Mouse (Mus musculus) kidney, postnatal 0 days (tissue): ENCODE results near the gene B4galnt4. TPM values are rescaled to one million over a fixed set of nuclear protein-coding genes. Genes with fewer than 3 reads are reported as not detected.

Experiments used
- ATAC-seq: fragments of 200-750 bp; cut with Nextera tagmentation; replicated peaks from 2 replicates; pipeline ENCODE4 v1.8.0; 2017; ENCODE audit warnings: low read depth, moderate number of reproducible peaks, moderate TSS enrichment, moderate library complexity; ENCODE audit not compliant: low FRiP score
- DNase-seq: peaks from one replicate; pipeline ENCODE4 v3.0.0-alpha.2; 2016; ENCODE audit warnings: low spot score
- H3K27ac ChIP-seq: fragments of 300-500 bp; sonication (generic); 2 replicates; pipeline ENCODE4 v1.5.1; 2014; ENCODE audit warnings: mild to moderate bottlenecking
- H3K27me3 ChIP-seq: fragments of 300-500 bp; sonication (generic); 2 replicates; pipeline ENCODE4 v1.6.1; 2014; ENCODE audit warnings: low read length, mixed read lengths; ENCODE audit not compliant: insufficient read depth
- H3K36me3 ChIP-seq: fragments of 300-500 bp; sonication (generic); 2 replicates; pipeline ENCODE4 v1.6.1; 2014; ENCODE audit warnings: low read length, mixed read lengths; ENCODE audit not compliant: insufficient read depth
- H3K4me1 ChIP-seq: fragments of 300-500 bp; sonication (generic); replicated peaks from 2 replicates; pipeline ENCODE4 v1.6.1; 2014; ENCODE audit warnings: antibody characterized with exemption, low read length, mixed read lengths; ENCODE audit not compliant: insufficient read depth
- H3K4me2 ChIP-seq: fragments of 300-500 bp; sonication (generic); 2 replicates; pipeline ENCODE4 v1.6.1; 2014; ENCODE audit warnings: mild to moderate bottlenecking, low read length, moderate library complexity, mixed read lengths
- H3K4me3 ChIP-seq: fragments of 300-500 bp; sonication (generic); replicated peaks from 2 replicates; pipeline ENCODE4 v1.5.1; 2014; ENCODE audit warnings: low read depth, low read length
- H3K9ac ChIP-seq: fragments of 300-500 bp; sonication (generic); 2 replicates; pipeline ENCODE4 v1.6.1; 2014; ENCODE audit warnings: low read depth, low read length
- H3K9me3 ChIP-seq: fragments of 300-500 bp; sonication (generic); replicated peaks from 2 replicates; pipeline ENCODE4 v1.6.1; 2016; ENCODE audit warnings: low read length, inconsistent platforms, mixed read lengths
- CTCF ChIP-seq: IDR thresholded peaks from 2 replicates; pipeline ENCODE4 v1.5.1; 2016; ENCODE audit warnings: antibody characterized with exemption, low read depth, mild to moderate bottlenecking, moderate library complexity
- WGBS: fragments of 180-500 bp; shearing (Covaris S2); extraction: QIAGEN DNeasy Blood & Tissue Kit; methylation state at CpG from one replicate; pipeline ENCODE4 v1.1.7; 2014; 5-methylcytosine and 5-hydroxymethylcytosine counted together
- polyA plus RNA-seq: library from polyadenylated mRNA; unstranded; fragments of >200 nt; fragmentation: Nextera tagmentation; extraction: Ambion mirVana; gene quantifications from 2 replicates; pipeline ENCODE4 v1.2.1, GENCODE M21; 2015

Gene B4galnt4
- polyA plus RNA-seq, 1 experiment from 2014 or later = 7.4 TPM

- Histone ChIP-seq H3K27me3 (no peaks in the 10 kb centered on the region), H3K9me3 (no peaks in the 10 kb centered on the region), H3K4me3 (peak overlapping the region; percentile 26), H3K36me3 (no peaks in the 10 kb centered on the region), H3K4me1 (no peaks in the 10 kb centered on the region; the same call in 1 of the 2 replicates), H3K9ac (peak overlapping the region; percentile 51), H3K27ac (peak overlapping the region; percentile 88), H3K4me2 (peak overlapping the region; percentile 69)
- peak; percentile 94 for TF ChIP-seq CTCF
- 11% methylated on average over 21 of the region's 21 CpGs for WGBS
- DNase-seq = peak; percentile 97
- peak; percentile 81 for ATAC-seq
Measured at GRCm38 (mm10) chr7:141048226-141049218, 12.4 kb upstream of the B4galnt4 start.

GRCm38 (mm10) chr7:141049326-141049725 lies 11.6 kb upstream of the B4galnt4 start:
- Histone ChIP-seq H3K4me1 (no peaks in the 10 kb centered on the region; the same call in 1 of the 2 replicates), H3K27me3 (no peaks in the 10 kb centered on the region), H3K4me2 (no peak overlapping the region), H3K36me3 (no peaks in the 10 kb centered on the region), H3K27ac (no peak overlapping the region), H3K9me3 (no peaks in the 10 kb centered on the region), H3K4me3 (no peak overlapping the region), H3K9ac (no peak overlapping the region)
- 60% methylated on average over 2 of the region's 2 CpGs for WGBS
- no peak for TF ChIP-seq CTCF
- ATAC-seq (no peak), DNase-seq (no peak)

- 66% methylated on average over 17 of the region's 17 CpGs for WGBS
- TF ChIP-seq CTCF = no peak
- Histone ChIP-seq H3K4me2 (no peak overlapping the region), H3K27me3 (no peaks in the 10 kb centered on the region), H3K27ac (no peak overlapping the region), H3K9ac (no peak overlapping the region), H3K36me3 (no peaks in the 10 kb centered on the region), H3K9me3 (no peaks in the 10 kb centered on the region), H3K4me1 (no peaks in the 10 kb centered on the region; the same call in 1 of the 2 replicates), H3K4me3 (no peak overlapping the region)
- DNase-seq (no peak), ATAC-seq (no peak)
Measured at GRCm38 (mm10) chr7:141051060-141051685, 9.7 kb upstream of the B4galnt4 start.

GRCm38 (mm10) chr7:141052016-141052415 lies 8.9 kb upstream of the B4galnt4 start:
- Histone ChIP-seq H3K9me3 (no peaks in the 10 kb centered on the region), H3K27me3 (no peaks in the 10 kb centered on the region), H3K27ac (no peak overlapping the region), H3K9ac (no peak overlapping the region), H3K4me1 (no peaks in the 10 kb centered on the region; the same call in 1 of the 2 replicates), H3K4me2 (no peak overlapping the region), H3K4me3 (no peak overlapping the region), H3K36me3 (no peaks in the 10 kb centered on the region)
- no peak for TF ChIP-seq CTCF
- no peak for ATAC-seq
- no peak for DNase-seq
- WGBS = 87% methylated on average over 4 of the region's 4 CpGs

- ATAC-seq (no peak), DNase-seq (no peak)
- H3K36me3 ChIP-seq = no peaks in the 10 kb centered on the region
- WGBS = 65% methylated on average over 2 of the region's 2 CpGs
- H3K27me3 ChIP-seq = no peaks in the 10 kb centered on the region
- no peak overlapping the region for H3K27ac ChIP-seq
- H3K4me3 ChIP-seq = no peak overlapping the region
- H3K9ac ChIP-seq = no peak overlapping the region
- no peaks in the 10 kb centered on the region; the same call in 1 of the 2 replicates for H3K4me1 ChIP-seq
- H3K4me2 ChIP-seq = no peak overlapping the region
- H3K9me3 ChIP-seq = no peaks in the 10 kb centered on the region
- no peak for TF ChIP-seq CTCF
Measured at GRCm38 (mm10) chr7:141052421-141052820, 8.5 kb upstream of the B4galnt4 start.

- Histone ChIP-seq H3K27ac (no peak overlapping the region), H3K36me3 (no peaks in the 10 kb centered on the region), H3K9ac (no peak overlapping the region), H3K4me1 (0 out of 2 replicates have a peak, but pooled peaks cover 3% of the 10 kb centered on the region), H3K9me3 (no peaks in the 10 kb centered on the region), H3K4me2 (no peak overlapping the region), H3K4me3 (no peak overlapping the region), H3K27me3 (no peaks in the 10 kb centered on the region)
- ATAC-seq (no peak), DNase-seq (no peak)
- no peak for TF ChIP-seq CTCF
- WGBS = 78% methylated on average over 4 of the region's 4 CpGs
Measured at GRCm38 (mm10) chr7:141055785-141056184, 5.1 kb upstream of the B4galnt4 start.
